Mouse (Mus musculus) hindbrain, embryonic 16.5 days (tissue): ENCODE measurements around the gene Myadm. TPM values are rescaled to one million over a fixed set of nuclear protein-coding genes. Genes with fewer than 3 reads are reported as not detected.
A peak's percentile ranks its signal among the peaks of the same experiment; 100 is the strongest.

Experiments
- ATAC-seq: fragments of 200-750 bp; cut with Nextera tagmentation; 2 replicates; pipeline ENCODE4 v1.8.0; 2017; ENCODE audit warnings: moderate TSS enrichment, moderate library complexity
- H3K27ac ChIP-seq: fragments of 300-500 bp; sonication (generic); 2 replicates; pipeline ENCODE4 v1.5.1; 2014; ENCODE audit warnings: low read depth, mild to moderate bottlenecking, control low read depth, low read length, moderate library complexity
- H3K27me3 ChIP-seq: fragments of 300-500 bp; sonication (generic); replicated peaks from 2 replicates; pipeline ENCODE4 v1.6.1; 2014; ENCODE audit warnings: low read length; ENCODE audit not compliant: control insufficient read depth, insufficient read depth
- H3K36me3 ChIP-seq: fragments of 300-500 bp; sonication (generic); 2 replicates; pipeline ENCODE4 v1.6.1; 2014; ENCODE audit warnings: mild to moderate bottlenecking, low read length, moderate library complexity, mixed read lengths; ENCODE audit not compliant: control insufficient read depth, insufficient read depth
- H3K4me1 ChIP-seq: fragments of 300-500 bp; sonication (generic); 2 replicates; pipeline ENCODE4 v1.6.1; 2014; ENCODE audit warnings: low read depth, low read length; ENCODE audit not compliant: control insufficient read depth, insufficient read depth
- H3K4me2 ChIP-seq: fragments of 300-500 bp; sonication (generic); 2 replicates; pipeline ENCODE4 v1.6.1; 2014; ENCODE audit warnings: mild to moderate bottlenecking, low read length, control low read depth, moderate library complexity
- H3K4me3 ChIP-seq: fragments of 300-500 bp; sonication (generic); 2 replicates; pipeline ENCODE4 v1.5.1; 2014; ENCODE audit warnings: mild to moderate bottlenecking, low read length, control low read depth, moderate library complexity
- H3K9ac ChIP-seq: fragments of 300-500 bp; sonication (generic); 2 replicates; pipeline ENCODE4 v1.6.1; 2014; ENCODE audit warnings: low read depth, mild to moderate bottlenecking, control low read depth, low read length, moderate library complexity
- H3K9me3 ChIP-seq: fragments of 300-500 bp; sonication (generic); 2 replicates; pipeline ENCODE4 v1.6.1; 2014; ENCODE audit warnings: mild to moderate bottlenecking, low read length, moderate library complexity; ENCODE audit not compliant: control insufficient read depth
- WGBS: fragments of 180-500 bp; shearing (Covaris S2); extraction: QIAGEN DNeasy Blood & Tissue Kit; methylation state at CpG from one replicate; pipeline ENCODE4 v1.1.7; 2014; 5-methylcytosine and 5-hydroxymethylcytosine counted together
- polyA plus RNA-seq: library from polyadenylated mRNA; unstranded; fragments of >200 nt; fragmentation: Nextera tagmentation; extraction: Ambion mirVana; gene quantifications from 2 replicates; pipeline ENCODE4 v1.2.1, GENCODE M21; 2015

Myadm gene
- polyA plus RNA-seq, 1 experiment from 2014 or later = 36.9 TPM

DNA sequence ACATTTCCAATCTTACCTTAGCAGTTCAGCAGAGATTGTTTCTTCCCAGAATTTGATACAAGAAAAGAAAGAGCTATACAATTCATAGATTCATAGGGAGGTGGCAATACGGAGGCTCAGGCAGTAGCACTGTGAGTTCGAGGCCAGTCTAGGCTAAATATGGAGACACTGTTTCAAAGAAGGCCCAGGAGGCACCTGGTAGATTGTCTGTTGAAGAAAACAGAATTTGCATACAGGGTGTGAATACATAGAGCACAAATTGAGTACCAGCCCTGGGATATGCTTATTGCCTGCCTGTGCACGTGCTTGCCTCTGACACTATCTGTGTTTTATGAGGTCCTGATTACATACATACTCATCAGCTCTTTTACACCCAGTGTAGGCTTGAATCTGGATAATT, 17.5 kb downstream of the Myadm start:
- peaks cover 25% of the 10 kb centered on the region for H3K4me1 ChIP-seq
- WGBS = 75% methylated on average over 3 of the region's 3 CpGs
- H3K4me3 ChIP-seq = no peak overlapping the region
- no peak overlapping the region for H3K9ac ChIP-seq
- H3K4me2 ChIP-seq = no peak overlapping the region
- H3K27ac ChIP-seq = no peak overlapping the region
- no peaks in the 10 kb centered on the region for H3K36me3 ChIP-seq
- ATAC-seq = no peak
- no peaks in the 10 kb centered on the region for H3K9me3 ChIP-seq
- peaks cover 4% of the 10 kb centered on the region for H3K27me3 ChIP-seq

DNA sequence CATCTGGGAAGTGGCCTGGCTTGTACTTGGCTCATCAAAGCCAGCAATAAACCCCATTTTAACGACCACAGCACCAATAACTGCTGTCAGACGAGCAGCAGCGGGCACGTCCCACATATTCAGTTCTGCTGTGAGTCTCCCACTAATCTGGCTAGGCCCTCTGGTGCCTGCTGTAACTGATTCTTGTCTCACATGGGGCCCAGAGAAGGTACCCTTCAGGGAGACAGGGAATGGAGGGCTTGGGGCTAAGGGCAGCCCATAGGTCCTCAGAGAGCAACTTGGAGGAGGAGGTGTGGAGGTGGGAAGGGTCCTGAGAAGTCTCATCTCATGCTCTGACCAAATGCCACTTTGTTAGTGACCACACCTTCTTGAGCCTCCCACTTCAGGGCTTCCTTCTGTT, 19.8 kb downstream of the Myadm start:
- Histone ChIP-seq H3K9ac (no peak overlapping the region), H3K4me2 (no peak overlapping the region), H3K9me3 (no peaks in the 10 kb centered on the region), H3K4me1 (peaks cover 12% of the 10 kb centered on the region), H3K36me3 (no peaks in the 10 kb centered on the region), H3K4me3 (no peak overlapping the region), H3K27ac (no peak overlapping the region), H3K27me3 (peaks cover 2% of the 10 kb centered on the region; the same call in 1 of the 2 replicates)
- ATAC-seq = no peak
- WGBS = 79% methylated on average over 4 of the region's 4 CpGs

DNA sequence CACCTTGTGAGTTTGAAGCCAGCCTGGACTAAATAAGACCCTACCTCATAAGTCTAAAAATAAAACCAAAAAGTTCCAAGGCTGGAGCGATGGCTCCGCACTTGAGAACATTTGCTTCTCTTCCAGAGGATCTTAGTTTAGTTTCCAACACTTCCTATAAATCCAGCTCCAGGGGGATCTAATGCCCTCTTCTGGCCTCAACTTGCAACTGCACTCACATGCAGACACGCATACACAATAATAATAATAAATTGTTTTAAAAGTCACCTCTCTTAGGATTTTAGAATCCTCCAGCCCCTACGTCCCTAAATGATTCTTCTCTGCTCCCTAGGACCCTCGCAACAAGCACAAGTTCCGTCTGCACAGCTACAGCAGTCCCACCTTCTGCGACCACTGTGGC, 21.4 kb downstream of the Myadm start:
- no peak overlapping the region for H3K4me3 ChIP-seq
- H3K4me1 ChIP-seq = no peaks in the 10 kb centered on the region
- no peaks in the 10 kb centered on the region for H3K36me3 ChIP-seq
- no peaks in the 10 kb centered on the region for H3K27me3 ChIP-seq
- H3K27ac ChIP-seq = no peak overlapping the region
- no peak overlapping the region for H3K4me2 ChIP-seq
- WGBS = 96% methylated on average over 7 of the region's 7 CpGs
- ATAC-seq = no peak
- no peak overlapping the region for H3K9ac ChIP-seq
- H3K9me3 ChIP-seq = no peaks in the 10 kb centered on the region

DNA sequence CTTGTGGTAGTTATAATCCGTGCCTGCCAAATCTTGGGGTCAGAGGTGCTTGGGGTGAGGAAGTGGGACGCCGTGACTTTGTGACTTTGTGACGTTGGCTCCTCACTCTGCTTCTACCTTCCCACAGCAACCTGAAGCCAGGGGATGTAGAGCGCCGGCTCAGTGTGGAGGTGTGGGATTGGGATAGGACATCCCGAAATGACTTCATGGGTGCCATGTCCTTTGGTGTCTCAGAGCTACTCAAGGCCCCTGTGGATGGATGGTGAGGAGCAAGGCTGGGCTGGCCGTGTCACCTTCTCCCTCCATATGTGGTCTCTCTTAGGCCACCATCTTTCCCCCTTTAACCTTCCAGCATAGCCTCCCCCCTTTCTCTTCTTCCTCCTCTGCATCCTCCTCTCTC, 24.7 kb downstream of the Myadm start:
- peak; percentile 30; the same call in 1 of the 2 replicates for ATAC-seq
- H3K27ac ChIP-seq = no peak overlapping the region
- no peaks in the 10 kb centered on the region for H3K4me1 ChIP-seq
- WGBS = 92% methylated on average over 8 of the region's 8 CpGs
- no peaks in the 10 kb centered on the region for H3K9me3 ChIP-seq
- no peak overlapping the region for H3K9ac ChIP-seq
- no peaks in the 10 kb centered on the region for H3K36me3 ChIP-seq
- H3K4me2 ChIP-seq = no peak overlapping the region
- no peak overlapping the region for H3K4me3 ChIP-seq
- H3K27me3 ChIP-seq = no peaks in the 10 kb centered on the region

DNA sequence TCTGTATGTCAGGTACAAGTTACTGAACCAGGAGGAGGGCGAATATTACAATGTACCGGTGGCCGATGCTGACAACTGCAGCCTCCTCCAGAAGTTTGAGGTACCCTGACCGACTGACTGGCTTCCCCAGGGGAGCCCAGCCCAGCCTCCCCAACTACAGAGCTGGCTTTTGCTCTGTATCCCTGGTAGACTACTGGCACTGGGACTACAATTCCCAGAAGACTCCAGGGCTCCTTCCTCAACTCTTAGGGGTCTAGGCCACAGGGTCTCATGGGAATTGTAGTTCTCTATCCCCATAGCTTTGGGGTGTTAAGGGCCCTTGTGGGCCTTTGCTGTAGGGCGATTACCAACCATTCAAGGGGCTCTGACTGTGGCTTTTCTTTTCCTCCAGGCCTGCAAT, 25.2 kb downstream of the Myadm start:
- H3K4me1 ChIP-seq = no peaks in the 10 kb centered on the region
- no peak overlapping the region for H3K4me2 ChIP-seq
- no peaks in the 10 kb centered on the region for H3K27me3 ChIP-seq
- whole genome bisulfite sequencing = 67% methylated on average over 5 of the region's 5 CpGs
- H3K36me3 ChIP-seq = no peaks in the 10 kb centered on the region
- H3K4me3 ChIP-seq = no peak overlapping the region
- H3K9me3 ChIP-seq = no peaks in the 10 kb centered on the region
- peak; percentile 71 for ATAC-seq
- H3K9ac ChIP-seq = no peak overlapping the region
- no peak overlapping the region for H3K27ac ChIP-seq

DNA sequence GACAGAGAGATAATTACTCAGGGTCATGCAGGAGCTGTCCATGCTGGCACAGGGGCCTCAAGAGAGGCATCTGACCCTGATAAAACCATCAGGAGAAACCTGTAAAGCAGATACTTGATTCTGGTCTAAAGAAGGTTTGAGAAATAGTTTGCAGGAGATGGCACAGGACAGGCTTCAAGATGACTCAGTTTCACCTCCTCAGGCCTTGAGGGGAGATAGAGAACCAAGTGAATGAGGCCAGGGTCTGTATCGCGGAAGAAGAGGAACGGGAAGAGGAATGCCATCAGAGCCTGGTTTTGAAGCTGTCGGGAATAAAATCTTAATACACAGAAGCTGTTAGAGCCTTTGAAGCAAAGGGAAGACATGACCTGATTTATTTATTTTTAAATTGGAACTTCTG, 28.8 kb downstream of the Myadm start:
- no peak for ATAC-seq
- no peak overlapping the region for H3K4me2 ChIP-seq
- WGBS = 41% methylated on average over 4 of the region's 4 CpGs

DNA sequence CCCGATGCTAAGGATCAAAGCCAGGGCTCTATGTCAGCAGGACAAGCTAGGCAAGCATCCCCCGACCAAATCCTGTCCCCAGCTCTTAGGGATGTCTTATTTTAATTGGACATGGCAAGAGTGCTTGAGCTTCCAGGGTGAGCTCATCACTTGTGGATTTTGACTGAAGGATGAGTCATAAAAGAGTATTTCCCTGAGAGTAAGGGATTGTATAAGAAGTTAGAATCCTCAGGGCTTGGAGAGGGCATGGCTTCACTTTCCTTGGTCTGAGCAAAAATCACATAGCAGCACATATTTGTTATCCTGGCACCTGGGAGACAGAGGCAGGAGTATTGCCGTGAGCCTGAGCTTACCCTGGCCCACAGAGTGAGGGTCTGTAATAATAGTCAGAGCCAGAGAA, 32.0 kb downstream of the Myadm start:
- Histone ChIP-seq H3K9me3 (no peaks in the 10 kb centered on the region), H3K27me3 (no peaks in the 10 kb centered on the region), H3K4me2 (no peak overlapping the region), H3K4me3 (no peak overlapping the region), H3K9ac (no peak overlapping the region), H3K4me1 (no peaks in the 10 kb centered on the region), H3K36me3 (peaks cover 10% of the 10 kb centered on the region), H3K27ac (no peak overlapping the region)
- 80% methylated on average over 3 of the region's 3 CpGs for WGBS
- ATAC-seq = no peak

More for the DNA sequence above, 28.8 kb downstream of the Myadm start:
- H3K4me3 ChIP-seq = no peak overlapping the region
- no peak overlapping the region for H3K27ac ChIP-seq
- H3K27me3 ChIP-seq = no peaks in the 10 kb centered on the region
- H3K9ac ChIP-seq = no peak overlapping the region
- H3K36me3 ChIP-seq = peaks cover under 1% of the 10 kb centered on the region; the same call in 1 of the 2 replicates
- H3K9me3 ChIP-seq = no peaks in the 10 kb centered on the region
- H3K4me1 ChIP-seq = no peaks in the 10 kb centered on the region

DNA sequence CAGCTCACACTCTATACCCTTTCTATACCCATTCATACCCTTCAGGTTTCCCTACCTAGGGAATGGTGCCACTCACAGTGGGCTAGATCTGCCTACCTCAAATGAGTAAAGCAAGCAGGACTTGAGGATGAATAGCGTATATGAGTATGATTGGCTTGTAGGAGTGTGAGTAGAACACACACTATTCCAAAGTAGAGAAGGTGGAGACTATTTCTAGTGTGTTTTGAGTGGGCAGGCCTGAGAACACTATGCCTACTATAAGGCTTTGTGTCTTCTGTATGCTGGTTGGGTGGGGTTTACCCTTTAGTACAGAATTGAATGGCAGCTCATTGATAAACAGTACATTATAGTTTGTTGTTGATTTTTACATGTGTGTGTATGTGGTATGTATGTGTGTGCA, 34.9 kb downstream of the Myadm start:
- H3K4me1 ChIP-seq = no peaks in the 10 kb centered on the region
- H3K9me3 ChIP-seq = no peaks in the 10 kb centered on the region
- no peak overlapping the region for H3K4me2 ChIP-seq
- ATAC-seq = no peak
- no peak overlapping the region for H3K4me3 ChIP-seq
- no peak overlapping the region for H3K9ac ChIP-seq
- H3K27me3 ChIP-seq = no peaks in the 10 kb centered on the region
- 89% methylated on average over 1 of the region's 1 CpGs for WGBS
- peaks cover 10% of the 10 kb centered on the region for H3K36me3 ChIP-seq
- H3K27ac ChIP-seq = no peak overlapping the region

DNA sequence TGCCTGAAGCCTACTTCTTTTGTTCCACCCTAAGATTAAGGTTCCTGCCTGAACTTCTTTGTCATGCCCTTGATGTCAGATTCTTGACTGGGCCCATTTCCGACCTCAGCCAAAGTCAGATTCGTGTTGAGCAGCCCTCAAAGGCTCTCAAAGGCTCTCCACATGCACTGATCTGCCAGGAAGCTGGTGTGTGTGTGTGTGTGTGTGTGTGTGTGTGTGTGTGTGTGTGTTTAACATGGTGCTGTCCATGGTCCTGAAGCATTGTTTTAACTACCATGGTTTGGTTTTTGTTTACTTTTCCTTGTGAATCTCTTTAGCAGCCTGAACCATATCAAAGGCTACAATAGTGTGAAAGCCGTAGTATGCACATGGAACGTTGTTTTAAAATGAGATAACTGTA, 39.1 kb downstream of the Myadm start:
- Histone ChIP-seq H3K36me3 (peaks cover 7% of the 10 kb centered on the region), H3K27me3 (peaks cover 3% of the 10 kb centered on the region; the same call in 1 of the 2 replicates), H3K9ac (no peak overlapping the region), H3K4me3 (no peak overlapping the region), H3K4me1 (peaks cover 6% of the 10 kb centered on the region; the same call in 1 of the 2 replicates), H3K9me3 (no peaks in the 10 kb centered on the region), H3K4me2 (no peak overlapping the region), H3K27ac (no peak overlapping the region)
- 69% methylated on average over 4 of the region's 4 CpGs for WGBS
- no peak for ATAC-seq
